In genomic region chr7:43464864-43465343, GRCm38 (mm10) we compare ENCODE assay signal across 8 mouse cellular contexts. TPM values are rescaled to one million over a fixed set of nuclear protein-coding genes. Genes with fewer than 3 reads are reported as not detected.
A peak's percentile ranks its signal among the peaks of the same experiment; 100 is the strongest.
DNase-seq lines count a peak whose midpoint lies in the region; ATAC-seq and TF ChIP-seq lines count a peak whose summit lies in the region.

No protein-coding gene starts in this region.

- peak; percentile 39 for TF ChIP-seq CTCF in hindbrain, postnatal 0 days (IDR thresholded peaks at IDR 0.05; ENCODE audit: low read depth)

- peak; percentile 73; the same call in 1 of the 2 replicates for ATAC-seq in neural tube, embryonic 11.5 days (ENCODE audit: insufficient read depth, low FRiP score, low TSS enrichment)
- ATAC-seq in hindbrain, postnatal 0 days, result peak; percentile 11; the same call in 1 of the 2 replicates

- peak overlapping the region; percentile 65 for H3K4me2 ChIP-seq in neural tube, embryonic 11.5 days (ENCODE audit: low read depth)
- H3K4me2 ChIP-seq in hindbrain, postnatal 0 days (ENCODE audit: low read depth, low read length), result peak overlapping the region; percentile 59

- peaks cover 7% of the 10 kb centered on the region; the same call in 1 of the 2 replicates for H3K27me3 ChIP-seq in neural tube, embryonic 11.5 days (ENCODE audit: control insufficient read depth, insufficient read depth, low read length)
- H3K27me3 ChIP-seq in hindbrain, postnatal 0 days (ENCODE audit: insufficient read depth, low read length), result no peaks in the 10 kb centered on the region

- peak; percentile 73 for DNase-seq in neural tube, embryonic 11.5 days (ENCODE audit: low spot score)
- no peak for DNase-seq in neural tube, embryonic 10.5 days (ENCODE audit: extremely low spot score, low spot score)
- peak; percentile 47 for DNase-seq in embryo, embryonic 11.5 days (ENCODE audit: low read depth, low spot score)
- DNase-seq in hindbrain, postnatal 0 days (ENCODE audit: low spot score), result peak; percentile 70
- DNase-seq in lung, postnatal 36 days, result peak; percentile 68
- no peak for DNase-seq in right cerebral cortex, postnatal 4 days
- DNase-seq in cerebellum, adult 11-12 months, result no peak
- no peak for DNase-seq in adrenal gland, postnatal 4 days (ENCODE audit: low spot score in 2 of 2)

- H3K36me3 ChIP-seq in neural tube, embryonic 11.5 days (ENCODE audit: control insufficient read depth, insufficient read depth, low read length), result no peaks in the 10 kb centered on the region
- H3K36me3 ChIP-seq in hindbrain, postnatal 0 days (ENCODE audit: insufficient read depth, low read length), result no peaks in the 10 kb centered on the region

- H3K4me1 ChIP-seq in neural tube, embryonic 11.5 days (ENCODE audit: control insufficient read depth, insufficient read depth, low read length), result no peaks in the 10 kb centered on the region
- H3K4me1 ChIP-seq in hindbrain, postnatal 0 days (ENCODE audit: insufficient read depth, low read length), result 0 out of 2 replicates have a peak, but pooled peaks cover 4% of the 10 kb centered on the region

- 0 out of 2 replicates have a peak overlapping the region, but pooled peaks have one; percentile 15 for H3K9ac ChIP-seq in neural tube, embryonic 11.5 days (ENCODE audit: low read length)
- H3K9ac ChIP-seq in hindbrain, postnatal 0 days (replicated peaks; ENCODE audit: low read length), result peak overlapping the region; percentile 47

- peak overlapping the region; percentile 37 for H3K4me3 ChIP-seq in neural tube, embryonic 11.5 days (ENCODE audit: low read depth, low read length)
- H3K4me3 ChIP-seq in hindbrain, postnatal 0 days (ENCODE audit: low read length), result peak overlapping the region; percentile 35

- no peaks in the 10 kb centered on the region for H3K9me3 ChIP-seq in neural tube, embryonic 11.5 days (ENCODE audit: control insufficient read depth, low read length)
- no peaks in the 10 kb centered on the region for H3K9me3 ChIP-seq in hindbrain, postnatal 0 days (ENCODE audit: low read length)

- H3K27ac ChIP-seq in neural tube, embryonic 11.5 days (ENCODE audit: low read depth, low read length), result no peak overlapping the region
- peak overlapping the region; percentile 62; the same call in 1 of the 2 replicates for H3K27ac ChIP-seq in hindbrain, postnatal 0 days

- 8% methylated on average over 35 of the region's 35 CpGs for WGBS in neural tube, embryonic 11.5 days
- WGBS in hindbrain, postnatal 0 days, result 8% methylated on average over 35 of the region's 35 CpGs

RNA-seq across cellular contexts. Expression of gene Vsig10l, which starts 2.0 kb away (rescaled TPM):
- polyA plus RNA-seq in neural tube, embryonic 11.5 days (2014; fragmentation: Nextera tagmentation; extraction: Ambion mirVana), result 2.0 and 4.0 TPM in 2 replicates
- total RNA-seq in hindbrain, postnatal 0 days (2014; rRNA removed), result 15.8 and 20.1 TPM in 2 replicates
- polyA plus RNA-seq in hindbrain, postnatal 0 days (2015; fragmentation: Nextera tagmentation; extraction: Ambion mirVana), result 23.1 and 25.8 TPM in 2 replicates
- 1 to 10 TPM; 7.0 to 7.2 TPM for total RNA-seq in adrenal gland, postnatal 4 days (2021)

RNA-seq across cellular contexts. Expression of gene Gm45233, which starts 21.0 kb away (rescaled TPM):
- not detected in 2 replicates for polyA plus RNA-seq in neural tube, embryonic 11.5 days (2014; fragmentation: Nextera tagmentation; extraction: Ambion mirVana)
- 2.6 TPM in 1 of 2 replicates, not detected in the other for total RNA-seq in hindbrain, postnatal 0 days (2014; rRNA removed)
- 0.43 and 0.83 TPM in 2 replicates for polyA plus RNA-seq in hindbrain, postnatal 0 days (2015; fragmentation: Nextera tagmentation; extraction: Ambion mirVana)
- total RNA-seq in adrenal gland, postnatal 4 days (2021), result 1 to 10 TPM; 2.1 to 2.7 TPM

RNA-seq across cellular contexts. Expression of gene Etfb, which starts 21.0 kb away (rescaled TPM):
- 207 and 224 TPM in 2 replicates for polyA plus RNA-seq in neural tube, embryonic 11.5 days (2014; fragmentation: Nextera tagmentation; extraction: Ambion mirVana)
- total RNA-seq in hindbrain, postnatal 0 days (2014; rRNA removed), result 42.1 and 42.9 TPM in 2 replicates
- 148 and 149 TPM in 2 replicates for polyA plus RNA-seq in hindbrain, postnatal 0 days (2015; fragmentation: Nextera tagmentation; extraction: Ambion mirVana)
- total RNA-seq in adrenal gland, postnatal 4 days (2021), result 100 to 1,000 TPM; 378 to 458 TPM

RNA-seq across cellular contexts. Expression of gene Cldnd2, which starts 24.3 kb away (rescaled TPM):
- polyA plus RNA-seq in neural tube, embryonic 11.5 days (2014; fragmentation: Nextera tagmentation; extraction: Ambion mirVana), result not detected in 2 replicates
- total RNA-seq in hindbrain, postnatal 0 days (2014; rRNA removed), result not detected in 2 replicates
- polyA plus RNA-seq in hindbrain, postnatal 0 days (2015; fragmentation: Nextera tagmentation; extraction: Ambion mirVana), result not detected in 2 replicates
- total RNA-seq in adrenal gland, postnatal 4 days (2021), result not detected

RNA-seq across cellular contexts. Expression of gene Iglon5, which starts 25.0 kb away (rescaled TPM):
- polyA plus RNA-seq in neural tube, embryonic 11.5 days (2014; fragmentation: Nextera tagmentation; extraction: Ambion mirVana), result 2.4 and 2.7 TPM in 2 replicates
- 64.7 and 69.9 TPM in 2 replicates for total RNA-seq in hindbrain, postnatal 0 days (2014; rRNA removed)
- polyA plus RNA-seq in hindbrain, postnatal 0 days (2015; fragmentation: Nextera tagmentation; extraction: Ambion mirVana), result 8.0 and 8.6 TPM in 2 replicates
- 1 to 10 TPM; 3.2 to 3.8 TPM for total RNA-seq in adrenal gland, postnatal 4 days (2021)

Comparison
In these comparisons a context has a peak if more than half of its experiments do, and no peak if none do; other contexts are left out.
1. DNase-seq: peak in neural tube, embryonic 11.5 days (single experiment), embryo, embryonic 11.5 days (single experiment), hindbrain, postnatal 0 days (single experiment) and lung, postnatal 36 days (single experiment); none in neural tube, embryonic 10.5 days (single experiment), right cerebral cortex, postnatal 4 days (single experiment), cerebellum, adult 11-12 months (single experiment) and adrenal gland, postnatal 4 days (0 of 2).